Mouse (Mus musculus): ENCODE measurements at regions not wholly inside any gene's neighbourhood (a gene's known extent, or its start where the extent isn't known, plus 50 kb on each side); places are given as distances from the start of the nearest gene placed in this dataset.

- TF ChIP-seq JUND (IDR thresholded peaks at IDR 0.05; ENCODE audit: low read depth, low read length) (no peak), CTCF (IDR thresholded peaks at IDR 0.05 in 2 of 3, conservative IDR thresholded peaks at IDR 0.05 in 1 of 3; ENCODE audit: control insufficient read depth in 1 of 3, insufficient read depth in 1 of 3, low read depth in 2 of 3, low read length in 3 of 3, poor library complexity in 1 of 3, severe bottlenecking in 1 of 3) (no peak), KAT2A (conservative IDR thresholded peaks at IDR 0.05; ENCODE audit: low read depth, low read length) (no peak), BHLHE40 (IDR thresholded peaks at IDR 0.05; ENCODE audit: borderline replicate concordance, low read depth, low read length) (no peak), POLR2AphosphoS2 (IDR thresholded peaks at IDR 0.05; ENCODE audit: low read length) (no peak), ZMIZ1 (IDR thresholded peaks at IDR 0.05; ENCODE audit: low read depth, low read length) (no peak), USF1 (IDR thresholded peaks at IDR 0.05; ENCODE audit: low read depth, low read length) (no peak), NELFE (IDR thresholded peaks at IDR 0.05; ENCODE audit: low read depth, low read length) (no peak), EP300 (IDR thresholded peaks at IDR 0.05; ENCODE audit: low read depth in 1 of 2, low read length in 2 of 2) (no peak)
Measured at GRCm38 (mm10) chr4:152724741-152725140, 247.1 kb upstream of the Kcnab2 start.
